Mouse (Mus musculus) forebrain, embryonic 14.5 days (tissue): ENCODE results near the gene Clec1a. TPM values are rescaled to one million over a fixed set of nuclear protein-coding genes. Genes with fewer than 3 reads are reported as not detected.

ENCODE experiments used
- ATAC-seq: fragments of 200-750 bp; cut with Nextera tagmentation; 2 replicates; pipeline ENCODE4 v1.8.0; 2017; ENCODE audit warnings: mild to moderate bottlenecking, moderate library complexity
- DNase-seq: peaks from one replicate; pipeline ENCODE4 v3.0.0-alpha.2; 2015; ENCODE audit warnings: low spot score
- H3K27ac ChIP-seq: fragments of 300-500 bp; sonication (generic); 2 replicates; pipeline ENCODE4 v1.5.1; 2014; ENCODE audit warnings: low read depth, mild to moderate bottlenecking, control low read depth, low read length, moderate library complexity
- H3K27me3 ChIP-seq: fragments of 300-500 bp; sonication (generic); replicated peaks from 2 replicates; pipeline ENCODE4 v1.6.1; 2014; ENCODE audit warnings: low read length, control low read depth, mixed read lengths; ENCODE audit not compliant: control insufficient read depth, insufficient read depth
- H3K36me3 ChIP-seq: fragments of 300-500 bp; sonication (generic); 2 replicates; pipeline ENCODE4 v1.6.1; 2014; ENCODE audit warnings: low read length, control low read depth; ENCODE audit not compliant: control insufficient read depth, insufficient read depth
- H3K4me1 ChIP-seq: fragments of 300-500 bp; sonication (generic); 2 replicates; pipeline ENCODE4 v1.6.1; 2014; ENCODE audit warnings: antibody characterized with exemption, low read length, control low read depth; ENCODE audit not compliant: control insufficient read depth, insufficient read depth
- H3K4me2 ChIP-seq: fragments of 300-500 bp; sonication (generic); 2 replicates; pipeline ENCODE4 v1.6.1; 2014; ENCODE audit warnings: mild to moderate bottlenecking, control low read depth, low read length
- H3K4me3 ChIP-seq: fragments of 300-500 bp; sonication (generic); 2 replicates; pipeline ENCODE4 v1.5.1; 2014; ENCODE audit warnings: low read depth, low read length, control low read depth
- H3K9ac ChIP-seq: fragments of 300-500 bp; sonication (generic); 2 replicates; pipeline ENCODE4 v1.6.1; 2014; ENCODE audit warnings: mild to moderate bottlenecking, low read length, control low read depth, moderate library complexity
- H3K9me3 ChIP-seq: fragments of 300-500 bp; sonication (generic); replicated peaks from 2 replicates; pipeline ENCODE4 v1.6.1; 2016; ENCODE audit warnings: low read length, control low read depth, mixed read lengths; ENCODE audit not compliant: control insufficient read depth
- WGBS: fragments of 180-500 bp; shearing (Covaris S2); extraction: QIAGEN DNeasy Blood & Tissue Kit; methylation state at CpG from one replicate; pipeline ENCODE4 v1.1.7; 2014; 5-methylcytosine and 5-hydroxymethylcytosine counted together
- polyA plus RNA-seq: library from polyadenylated mRNA; unstranded; fragments of >200 nt; fragmentation: Nextera tagmentation; extraction: Ambion mirVana; gene quantifications from 2 replicates; pipeline ENCODE4 v1.2.1, GENCODE M21; 2014

The Clec1a gene
- polyA plus RNA-seq, 1 experiment from 2014 or later: 1.5 TPM

DNA sequence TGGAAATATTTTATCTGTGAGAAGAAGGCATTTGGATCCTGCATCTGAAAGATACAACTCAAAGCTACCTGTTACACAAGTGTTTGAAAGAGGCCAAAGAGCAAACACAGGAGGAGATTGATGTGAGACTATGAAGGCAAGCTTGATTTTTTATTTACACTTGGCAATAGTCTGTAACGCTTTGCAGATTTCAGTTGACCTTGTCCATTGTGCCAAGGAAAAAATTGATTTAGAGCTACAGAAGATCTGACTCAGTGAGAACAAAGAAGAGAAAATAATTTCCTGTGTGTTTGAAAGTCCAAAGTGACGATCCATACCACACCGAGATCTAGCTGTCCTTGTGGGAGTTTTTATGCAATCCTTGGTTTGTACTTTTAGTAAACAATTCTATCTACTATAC is 29.5 kb downstream of the Clec1a start:
- Histone ChIP-seq H3K4me3 (no peak overlapping the region), H3K36me3 (no peaks in the 10 kb centered on the region), H3K27ac (no peak overlapping the region), H3K4me2 (no peak overlapping the region), H3K4me1 (no peaks in the 10 kb centered on the region), H3K9ac (no peak overlapping the region), H3K9me3 (no peaks in the 10 kb centered on the region), H3K27me3 (no peaks in the 10 kb centered on the region)
- ATAC-seq: no peak
- 95% methylated on average over 3 of the region's 3 CpGs for WGBS
- DNase-seq: no peak

DNA sequence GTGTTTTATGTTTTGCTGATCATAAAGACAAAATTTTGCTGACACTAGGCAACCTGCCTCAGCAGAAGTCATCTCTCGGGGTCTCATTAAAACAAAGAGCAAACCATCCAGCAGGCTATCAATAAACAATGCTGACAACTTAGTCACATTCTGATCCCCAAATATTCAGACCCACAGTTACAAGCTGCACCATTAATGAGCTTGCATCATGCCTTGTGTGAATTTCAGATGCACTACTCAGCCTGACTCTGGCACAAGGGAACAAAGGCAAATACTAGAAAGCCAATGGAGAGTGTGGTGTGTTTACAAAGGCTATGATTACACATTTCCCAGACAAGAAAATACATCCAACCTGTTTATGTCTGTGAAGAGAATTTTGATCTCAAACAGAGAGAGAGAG is 37.6 kb downstream of the Clec1a start:
- WGBS: 72% methylated on average over 1 of the region's 1 CpGs
- no peak for ATAC-seq

GRCm38 (mm10) chr6:129408562-129408961 is 43.2 kb downstream of the Clec1a start, which contains the start of gene Clec9a:
TSS of gene Clec9a (plus strand) at chr6:129408862.
- H3K4me3 ChIP-seq: no peak within 1 kb of the TSS
- no peaks in the 10 kb centered on the region for H3K9me3 ChIP-seq
- ATAC-seq (no peak), DNase-seq (no peak)
- no peak within 1 kb of the TSS for H3K4me2 ChIP-seq
- 88% methylated on average over 2 of the region's 2 CpGs for WGBS
- no peak within 1 kb of the TSS for H3K9ac ChIP-seq
- no peak within 1 kb of the TSS for H3K27ac ChIP-seq
- no peaks in the 10 kb centered on the region for H3K27me3 ChIP-seq
- no peaks in the 10 kb centered on the region for H3K4me1 ChIP-seq
- no peaks in the 10 kb centered on the region for H3K36me3 ChIP-seq

More for the DNA sequence above, 37.6 kb downstream of the Clec1a start:
- H3K9me3 ChIP-seq: no peaks in the 10 kb centered on the region
- H3K4me2 ChIP-seq: no peak overlapping the region
- no peaks in the 10 kb centered on the region for H3K27me3 ChIP-seq
- H3K9ac ChIP-seq: no peak overlapping the region
- H3K4me1 ChIP-seq: no peaks in the 10 kb centered on the region
- no peaks in the 10 kb centered on the region for H3K36me3 ChIP-seq
- H3K4me3 ChIP-seq: no peak overlapping the region
- DNase-seq: no peak
- H3K27ac ChIP-seq: no peak overlapping the region

DNA sequence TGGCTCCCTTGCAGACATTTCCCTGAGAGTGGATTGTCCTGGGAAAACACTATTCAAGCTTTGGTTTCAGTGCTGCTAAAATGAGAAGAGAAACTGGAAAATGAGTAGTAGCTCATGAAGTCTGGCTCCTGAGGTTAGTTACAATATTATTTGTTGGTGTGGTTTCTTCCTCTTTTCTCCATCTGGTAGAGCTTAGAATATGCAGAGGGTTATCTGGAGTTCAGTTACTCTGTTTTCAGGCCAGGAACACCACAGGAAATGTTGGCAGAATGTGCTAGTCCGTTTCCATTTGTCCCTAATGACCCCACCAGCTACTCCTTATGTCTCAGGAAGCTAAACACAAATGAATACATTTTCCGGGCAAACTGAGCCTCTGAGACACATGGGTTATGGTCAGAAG is 44.5 kb downstream of the Clec1a start:
- Histone ChIP-seq H3K4me2 (no peak overlapping the region), H3K9me3 (no peaks in the 10 kb centered on the region), H3K4me1 (no peaks in the 10 kb centered on the region), H3K9ac (no peak overlapping the region), H3K4me3 (no peak overlapping the region), H3K36me3 (no peaks in the 10 kb centered on the region), H3K27ac (no peak overlapping the region), H3K27me3 (no peaks in the 10 kb centered on the region)
- WGBS: 67% methylated on average over 2 of the region's 2 CpGs
- ATAC-seq (no peak), DNase-seq (no peak)

DNA sequence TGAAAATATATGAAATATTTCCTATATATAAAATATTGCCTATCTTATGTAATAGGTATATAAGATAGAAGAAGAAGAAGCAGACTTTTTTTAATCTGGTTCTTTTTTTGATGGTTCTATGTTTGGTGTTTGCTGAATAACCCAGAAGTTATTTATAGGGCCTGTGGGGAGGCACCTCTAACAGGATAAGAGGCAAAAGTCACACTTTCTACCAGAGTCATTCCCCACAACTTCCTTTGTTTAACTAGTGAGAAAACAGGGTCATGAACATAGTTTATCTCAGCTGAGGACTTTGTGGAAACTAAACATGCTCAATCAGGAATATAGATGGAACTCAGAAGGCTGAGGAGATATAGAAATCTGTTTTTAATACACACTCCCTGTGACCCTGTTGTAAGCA is 45.8 kb downstream of the Clec1a start:
- no peaks in the 10 kb centered on the region for H3K4me1 ChIP-seq
- H3K4me2 ChIP-seq: no peak overlapping the region
- no peak overlapping the region for H3K27ac ChIP-seq
- no peak for ATAC-seq
- no peaks in the 10 kb centered on the region for H3K9me3 ChIP-seq
- no peak for DNase-seq
- no peaks in the 10 kb centered on the region for H3K27me3 ChIP-seq
- no peak overlapping the region for H3K4me3 ChIP-seq
- no peaks in the 10 kb centered on the region for H3K36me3 ChIP-seq
- no peak overlapping the region for H3K9ac ChIP-seq

- DNase-seq (no peak), ATAC-seq (no peak)
- Histone ChIP-seq H3K4me1 (no peaks in the 10 kb centered on the region), H3K9me3 (no peaks in the 10 kb centered on the region), H3K27me3 (no peaks in the 10 kb centered on the region), H3K27ac (no peak overlapping the region), H3K4me2 (no peak overlapping the region), H3K36me3 (no peaks in the 10 kb centered on the region), H3K4me3 (no peak overlapping the region), H3K9ac (no peak overlapping the region)
- WGBS: 77% methylated on average over 6 of the region's 6 CpGs
These were observed 48.4 kb downstream of the Clec1a start for GRCm38 (mm10) chr6:129403391-129403790.

DNA sequence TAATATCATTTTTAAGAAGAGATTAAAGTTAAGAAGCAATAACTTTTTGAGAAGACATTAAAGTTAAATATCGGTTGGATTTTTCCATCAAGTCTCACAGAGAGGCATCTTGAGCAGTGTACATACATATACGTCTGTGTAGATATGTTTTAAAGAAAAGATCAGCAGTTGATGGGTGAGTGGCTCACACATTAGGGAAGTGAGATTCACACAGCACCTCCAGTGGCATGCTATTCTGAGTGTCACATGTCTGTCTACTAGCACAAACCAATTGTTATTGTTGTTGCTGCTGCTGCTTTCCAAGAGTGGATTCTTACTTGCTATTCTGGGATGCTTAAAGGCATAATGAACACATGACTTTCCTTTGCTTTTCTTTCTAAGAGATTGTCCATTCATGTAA is 49.4 kb downstream of the Clec1a start:
- WGBS: 92% methylated on average over 2 of the region's 2 CpGs
- Histone ChIP-seq H3K4me1 (no peaks in the 10 kb centered on the region), H3K4me3 (no peak overlapping the region), H3K27ac (no peak overlapping the region), H3K36me3 (no peaks in the 10 kb centered on the region), H3K4me2 (no peak overlapping the region), H3K27me3 (no peaks in the 10 kb centered on the region), H3K9ac (no peak overlapping the region), H3K9me3 (no peaks in the 10 kb centered on the region)
- ATAC-seq: no peak
- no peak for DNase-seq

DNA sequence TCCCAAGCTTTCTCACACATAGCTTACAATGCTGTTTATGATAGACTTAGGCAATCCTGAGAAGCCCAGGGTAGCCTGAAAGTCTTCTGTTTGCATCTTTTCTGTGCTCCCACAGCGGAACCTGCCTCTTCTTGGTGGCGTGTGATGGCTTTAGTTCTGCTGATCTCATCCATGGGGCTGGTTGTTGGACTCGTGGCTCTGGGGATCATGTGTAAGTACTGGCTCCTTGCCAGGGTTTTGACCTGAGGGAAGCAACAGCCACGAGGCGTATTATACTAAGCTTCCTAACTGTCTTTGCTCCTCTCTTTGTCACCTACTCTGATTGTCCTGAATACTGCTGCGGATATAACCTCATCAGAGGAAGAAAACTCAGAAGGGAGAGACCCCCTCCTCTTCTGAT is 51.9 kb downstream of the Clec1a start:
- Histone ChIP-seq H3K9me3 (no peaks in the 10 kb centered on the region), H3K27ac (no peak overlapping the region), H3K27me3 (no peaks in the 10 kb centered on the region), H3K4me1 (no peaks in the 10 kb centered on the region), H3K4me3 (no peak overlapping the region), H3K4me2 (no peak overlapping the region), H3K36me3 (no peaks in the 10 kb centered on the region), H3K9ac (no peak overlapping the region)
- ATAC-seq: no peak
- no peak for DNase-seq
- 63% methylated on average over 6 of the region's 6 CpGs for WGBS

GRCm38 (mm10) chr6:129396997-129397396 is 54.8 kb downstream of the Clec1a start, which contains the start of gene Clec1b:
TSS of gene Clec1b (plus strand) at chr6:129397297.
- no peaks in the 10 kb centered on the region for H3K4me1 ChIP-seq
- DNase-seq: no peak
- no peaks in the 10 kb centered on the region for H3K27me3 ChIP-seq
- no peaks in the 10 kb centered on the region for H3K36me3 ChIP-seq
- no peak within 1 kb of the TSS for H3K4me2 ChIP-seq
- H3K9me3 ChIP-seq: no peaks in the 10 kb centered on the region
- H3K4me3 ChIP-seq: no peak within 1 kb of the TSS
- no peak within 1 kb of the TSS for H3K9ac ChIP-seq
- no peak for ATAC-seq
- WGBS: 93% methylated on average over 8 of the region's 8 CpGs
- no peak within 1 kb of the TSS for H3K27ac ChIP-seq
